Mouse (Mus musculus): ENCODE measurements around the gene Prrt1. TPM values are rescaled to one million over a fixed set of nuclear protein-coding genes. Genes with fewer than 3 reads are reported as not detected.
A peak's percentile ranks its signal among the peaks of the same experiment; 100 is the strongest.

Prrt1 gene
- polyA plus RNA-seq, 1 experiment from 2014 or later: 0.64 TPM

DNA sequence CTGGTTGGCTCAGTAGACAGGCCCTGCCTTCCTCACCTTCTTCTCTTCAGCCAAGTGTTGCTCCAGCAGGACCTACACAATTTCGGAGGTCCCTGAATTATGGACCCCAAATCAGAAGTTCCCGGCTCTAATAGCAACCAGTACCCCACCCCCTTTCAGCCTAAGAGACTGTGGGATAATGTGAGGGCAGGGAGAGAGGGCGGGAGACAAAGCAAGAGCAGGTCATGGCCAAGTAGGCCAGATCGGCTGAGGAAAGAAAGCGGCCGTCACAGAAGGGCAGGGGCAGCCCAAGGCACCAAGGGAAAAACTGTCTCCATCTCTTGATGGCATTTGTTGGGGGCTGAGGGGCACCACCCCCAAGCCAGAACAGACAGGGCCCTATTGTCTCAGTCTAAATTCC, 13.5 kb upstream of the Prrt1 start, which contains the start of gene Egfl8:
TSS of gene Egfl8 (minus strand) at position 101 of the 400 bp plus-strand sequence.
- no peak for DNase-seq (ENCODE audit: low spot score)
- Histone ChIP-seq H3K9ac (ENCODE audit: low read depth, low read length) (no peak within 1 kb of the TSS), H3K4me3 (ENCODE audit: low read depth, low read length) (no peak within 1 kb of the TSS), H3K4me2 (ENCODE audit: low read depth, low read length) (no peak within 1 kb of the TSS), H3K36me3 (ENCODE audit: control insufficient read depth, insufficient read depth, low read length) (peaks cover 73% of the 10 kb centered on the region), H3K27me3 (replicated peaks; ENCODE audit: control insufficient read depth, insufficient read depth, low read length) (no peaks in the 10 kb centered on the region), H3K4me1 (ENCODE audit: control insufficient read depth, insufficient read depth, low read length) (no peaks in the 10 kb centered on the region), H3K9me3 (ENCODE audit: control insufficient read depth, low read length) (no peaks in the 10 kb centered on the region), H3K27ac (replicated peaks; ENCODE audit: low read depth, low read length) (no peak within 1 kb of the TSS)
- ATAC-seq (ENCODE audit: low read depth): no peak; the same call in 1 of the 2 replicates
- WGBS: 60% methylated on average over 6 of the region's 6 CpGs

DNA sequence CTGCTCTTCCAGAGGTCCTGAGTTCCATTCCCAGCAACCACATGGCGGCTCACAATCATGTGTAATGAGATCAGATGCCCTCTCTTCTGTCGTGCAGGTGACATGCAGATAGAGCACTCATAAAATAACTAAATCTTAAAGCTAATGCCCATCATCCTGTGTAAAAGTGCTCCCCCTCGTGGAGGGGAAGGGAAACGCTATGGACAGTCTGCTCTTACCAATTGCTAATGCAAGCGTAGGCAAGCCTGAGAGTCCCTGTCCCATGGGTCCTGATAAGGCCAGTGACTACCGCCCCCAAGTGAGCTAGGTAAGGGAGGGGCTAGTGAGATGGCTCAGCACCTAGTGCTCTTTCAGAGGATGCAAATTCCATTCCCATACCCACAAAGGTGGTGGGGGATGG, 10.3 kb upstream of the Prrt1 start:
- peaks cover 71% of the 10 kb centered on the region for H3K36me3 ChIP-seq (ENCODE audit: control insufficient read depth, insufficient read depth, low read length)
- no peaks in the 10 kb centered on the region for H3K9me3 ChIP-seq (ENCODE audit: control insufficient read depth, low read length)
- DNase-seq (ENCODE audit: low spot score): peak; percentile 45
- 12% methylated on average over 6 of the region's 6 CpGs for WGBS
- no peak overlapping the region for H3K4me3 ChIP-seq (ENCODE audit: low read depth, low read length)
- H3K9ac ChIP-seq (ENCODE audit: low read depth, low read length): no peak overlapping the region
- H3K4me1 ChIP-seq (ENCODE audit: control insufficient read depth, insufficient read depth, low read length): no peaks in the 10 kb centered on the region
- no peak for ATAC-seq (ENCODE audit: low read depth)
- H3K27ac ChIP-seq (replicated peaks; ENCODE audit: low read depth, low read length): no peak overlapping the region
- no peaks in the 10 kb centered on the region for H3K27me3 ChIP-seq (replicated peaks; ENCODE audit: control insufficient read depth, insufficient read depth, low read length)
- H3K4me2 ChIP-seq (ENCODE audit: low read depth, low read length): no peak overlapping the region

DNA sequence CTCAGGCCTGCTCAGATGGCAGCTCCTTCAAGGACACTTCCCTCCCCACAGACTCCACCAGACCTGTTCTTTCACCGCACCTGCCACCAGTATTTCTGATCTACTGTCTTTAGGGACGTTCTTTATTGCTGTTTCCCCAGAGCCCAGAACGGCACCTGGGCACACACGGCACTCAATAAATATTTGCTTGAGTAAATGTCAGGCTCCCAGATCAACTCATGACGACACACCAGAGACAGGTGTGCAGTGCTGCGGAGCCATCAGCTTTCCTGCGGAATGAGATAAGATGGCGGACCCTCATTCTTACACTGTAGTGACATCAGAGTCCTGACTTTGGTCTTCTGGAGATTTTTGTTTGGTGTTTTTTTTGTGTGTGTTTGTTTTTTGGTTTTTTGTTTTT, 8.3 kb upstream of the Prrt1 start:
- Histone ChIP-seq H3K4me2 (ENCODE audit: low read depth, low read length) (no peak overlapping the region), H3K4me3 (ENCODE audit: low read depth, low read length) (no peak overlapping the region), H3K27me3 (replicated peaks; ENCODE audit: control insufficient read depth, insufficient read depth, low read length) (no peaks in the 10 kb centered on the region), H3K27ac (replicated peaks; ENCODE audit: low read depth, low read length) (no peak overlapping the region), H3K36me3 (ENCODE audit: control insufficient read depth, insufficient read depth, low read length) (peaks cover 71% of the 10 kb centered on the region), H3K9ac (ENCODE audit: low read depth, low read length) (no peak overlapping the region), H3K4me1 (ENCODE audit: control insufficient read depth, insufficient read depth, low read length) (peaks cover 1% of the 10 kb centered on the region; the same call in 1 of the 2 replicates), H3K9me3 (ENCODE audit: control insufficient read depth, low read length) (no peaks in the 10 kb centered on the region)
- ATAC-seq (ENCODE audit: low read depth) (no peak), DNase-seq (ENCODE audit: low spot score) (no peak)
- 88% methylated on average over 8 of the region's 8 CpGs for WGBS

DNA sequence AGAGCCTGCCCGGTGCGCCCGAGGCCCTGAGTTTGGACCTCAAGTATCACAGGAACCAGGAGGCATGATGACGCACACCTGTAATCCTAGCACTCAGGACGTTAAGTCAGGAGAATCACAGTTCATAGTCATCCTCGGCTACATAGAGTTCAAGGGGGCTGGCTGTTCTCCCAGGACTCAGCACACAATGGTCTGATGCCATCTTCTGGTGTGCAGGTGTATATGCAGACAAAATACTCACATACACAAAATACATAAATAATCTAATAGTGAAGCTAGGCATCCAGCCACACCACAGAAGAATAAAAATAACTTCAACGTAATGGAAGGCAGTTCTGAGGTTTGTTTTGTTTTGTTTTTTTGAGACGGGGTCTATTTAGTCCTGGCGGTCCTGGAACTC, 6.2 kb upstream of the Prrt1 start:
- ATAC-seq (ENCODE audit: low read depth) (no peak), DNase-seq (ENCODE audit: low spot score) (no peak)
- Histone ChIP-seq H3K4me1 (ENCODE audit: control insufficient read depth, insufficient read depth, low read length) (peaks cover 9% of the 10 kb centered on the region), H3K27me3 (replicated peaks; ENCODE audit: control insufficient read depth, insufficient read depth, low read length) (no peaks in the 10 kb centered on the region), H3K36me3 (ENCODE audit: control insufficient read depth, insufficient read depth, low read length) (peaks cover 55% of the 10 kb centered on the region), H3K27ac (replicated peaks; ENCODE audit: low read depth, low read length) (no peak overlapping the region), H3K9ac (ENCODE audit: low read depth, low read length) (no peak overlapping the region), H3K4me2 (ENCODE audit: low read depth, low read length) (no peak overlapping the region), H3K4me3 (ENCODE audit: low read depth, low read length) (no peak overlapping the region), H3K9me3 (ENCODE audit: control insufficient read depth, low read length) (no peaks in the 10 kb centered on the region)
- 87% methylated on average over 9 of the region's 9 CpGs for WGBS

DNA sequence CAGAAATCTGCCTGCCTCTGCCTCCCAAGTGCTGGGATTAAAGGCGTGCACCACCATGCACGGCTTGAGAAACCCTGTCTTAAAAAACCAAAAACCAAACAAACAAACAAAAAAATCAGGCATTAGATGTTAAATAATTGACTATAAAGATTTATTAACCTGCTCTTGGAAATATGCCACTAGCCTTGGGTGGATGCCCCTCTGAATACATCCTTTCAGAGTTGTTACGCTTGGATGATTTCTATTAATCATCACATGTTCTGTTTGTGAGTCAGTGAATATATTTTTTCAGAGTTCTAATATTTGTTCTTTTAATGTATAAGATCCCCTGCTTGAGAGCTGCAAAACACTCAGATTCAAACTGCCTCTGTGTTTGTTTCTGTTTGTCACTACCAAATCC, 4.4 kb upstream of the Prrt1 start:
- peaks cover 51% of the 10 kb centered on the region for H3K36me3 ChIP-seq (ENCODE audit: control insufficient read depth, insufficient read depth, low read length)
- H3K27ac ChIP-seq (replicated peaks; ENCODE audit: low read depth, low read length): no peak overlapping the region
- ATAC-seq (ENCODE audit: low read depth) (no peak), DNase-seq (ENCODE audit: low spot score) (no peak)
- peaks cover 5% of the 10 kb centered on the region for H3K27me3 ChIP-seq (replicated peaks; ENCODE audit: control insufficient read depth, insufficient read depth, low read length)
- H3K9me3 ChIP-seq (ENCODE audit: control insufficient read depth, low read length): no peaks in the 10 kb centered on the region
- H3K4me3 ChIP-seq (ENCODE audit: low read depth, low read length): no peak overlapping the region
- no peak overlapping the region for H3K9ac ChIP-seq (ENCODE audit: low read depth, low read length)
- H3K4me2 ChIP-seq (ENCODE audit: low read depth, low read length): no peak overlapping the region
- peaks cover 26% of the 10 kb centered on the region for H3K4me1 ChIP-seq (ENCODE audit: control insufficient read depth, insufficient read depth, low read length)
- WGBS: 97% methylated on average over 3 of the region's 3 CpGs

DNA sequence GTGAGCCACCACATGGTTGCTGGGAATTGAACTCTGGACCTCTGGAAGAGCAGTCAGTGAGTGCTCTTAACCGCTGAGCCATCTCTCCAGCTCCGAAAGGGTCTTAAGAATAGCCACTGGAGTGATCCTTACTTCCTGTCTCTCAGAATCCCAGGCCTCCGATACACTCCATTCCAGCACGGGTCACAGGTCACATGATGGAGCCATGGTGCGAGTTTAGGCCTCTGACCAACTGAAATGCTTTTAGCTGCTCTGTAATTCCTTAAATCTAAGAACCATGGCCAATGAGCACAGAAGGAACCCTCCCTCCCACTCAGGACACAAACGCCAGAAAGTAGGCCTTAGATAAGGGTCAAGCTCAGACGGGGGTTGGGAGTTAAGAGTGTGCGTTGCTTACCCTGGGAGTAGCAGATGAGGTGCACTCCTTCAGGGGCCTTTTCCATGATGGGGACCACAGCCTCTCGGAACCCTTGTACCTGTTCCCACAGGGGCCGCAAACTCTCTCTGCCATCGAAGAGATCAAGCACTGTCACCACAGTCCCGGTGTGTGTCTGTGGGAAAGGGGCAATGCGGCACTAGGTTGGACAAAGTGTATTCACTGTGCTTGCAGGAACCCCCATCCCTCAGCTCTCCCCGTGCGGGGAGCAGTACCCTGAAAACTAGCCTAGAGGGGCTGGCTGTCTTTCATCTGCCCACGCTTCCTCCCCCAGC, 3.1 kb upstream of the Prrt1 start:
- ATAC-seq (ENCODE audit: low read depth): no peak
- Histone ChIP-seq H3K27ac (replicated peaks; ENCODE audit: low read depth, low read length) (peak overlapping the region; percentile 24; the same call in 1 of the 2 replicates), H3K4me1 (ENCODE audit: control insufficient read depth, insufficient read depth, low read length) (peaks cover 35% of the 10 kb centered on the region), H3K9me3 (ENCODE audit: control insufficient read depth, low read length) (no peaks in the 10 kb centered on the region), H3K27me3 (replicated peaks; ENCODE audit: control insufficient read depth, insufficient read depth, low read length) (peaks cover 18% of the 10 kb centered on the region), H3K36me3 (ENCODE audit: control insufficient read depth, insufficient read depth, low read length) (peaks cover 39% of the 10 kb centered on the region), H3K4me2 (ENCODE audit: low read depth, low read length) (peak overlapping the region; percentile 80), H3K9ac (ENCODE audit: low read depth, low read length) (peak overlapping the region; percentile 80), H3K4me3 (ENCODE audit: low read depth, low read length) (peak overlapping the region; percentile 60)
- DNase-seq (ENCODE audit: low spot score): no peak
- WGBS: 50% methylated on average over 16 of the region's 16 CpGs

DNA sequence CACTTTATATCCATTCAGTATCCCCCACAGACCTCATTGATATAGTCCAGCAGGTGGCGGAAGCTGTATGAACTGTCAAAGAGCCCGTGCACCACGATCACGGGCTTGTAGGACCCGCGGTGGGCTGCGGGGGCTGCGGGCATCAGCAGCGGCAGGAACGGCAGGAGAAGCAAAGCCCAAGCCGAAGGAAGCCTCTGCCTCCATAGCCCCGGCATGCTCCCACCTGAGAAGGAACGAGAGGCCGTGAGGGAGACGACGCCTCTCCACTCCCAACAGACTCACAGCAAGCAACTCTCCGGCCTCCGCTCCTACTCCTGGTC, 2.6 kb upstream of the Prrt1 start:
- Histone ChIP-seq H3K4me2 (ENCODE audit: low read depth, low read length) (peak overlapping the region; percentile 80), H3K4me3 (ENCODE audit: low read depth, low read length) (peak overlapping the region; percentile 60), H3K9me3 (ENCODE audit: control insufficient read depth, low read length) (no peaks in the 10 kb centered on the region), H3K4me1 (ENCODE audit: control insufficient read depth, insufficient read depth, low read length) (peaks cover 39% of the 10 kb centered on the region), H3K27ac (replicated peaks; ENCODE audit: low read depth, low read length) (peak overlapping the region; percentile 94), H3K27me3 (replicated peaks; ENCODE audit: control insufficient read depth, insufficient read depth, low read length) (peaks cover 23% of the 10 kb centered on the region), H3K9ac (ENCODE audit: low read depth, low read length) (peak overlapping the region; percentile 80), H3K36me3 (ENCODE audit: control insufficient read depth, insufficient read depth, low read length) (peaks cover 34% of the 10 kb centered on the region)
- DNase-seq (ENCODE audit: low spot score) (peak; percentile 81), ATAC-seq (ENCODE audit: low read depth) (peak; percentile 36)
- WGBS: under 1% methylated on average over 18 of the region's 18 CpGs

DNA sequence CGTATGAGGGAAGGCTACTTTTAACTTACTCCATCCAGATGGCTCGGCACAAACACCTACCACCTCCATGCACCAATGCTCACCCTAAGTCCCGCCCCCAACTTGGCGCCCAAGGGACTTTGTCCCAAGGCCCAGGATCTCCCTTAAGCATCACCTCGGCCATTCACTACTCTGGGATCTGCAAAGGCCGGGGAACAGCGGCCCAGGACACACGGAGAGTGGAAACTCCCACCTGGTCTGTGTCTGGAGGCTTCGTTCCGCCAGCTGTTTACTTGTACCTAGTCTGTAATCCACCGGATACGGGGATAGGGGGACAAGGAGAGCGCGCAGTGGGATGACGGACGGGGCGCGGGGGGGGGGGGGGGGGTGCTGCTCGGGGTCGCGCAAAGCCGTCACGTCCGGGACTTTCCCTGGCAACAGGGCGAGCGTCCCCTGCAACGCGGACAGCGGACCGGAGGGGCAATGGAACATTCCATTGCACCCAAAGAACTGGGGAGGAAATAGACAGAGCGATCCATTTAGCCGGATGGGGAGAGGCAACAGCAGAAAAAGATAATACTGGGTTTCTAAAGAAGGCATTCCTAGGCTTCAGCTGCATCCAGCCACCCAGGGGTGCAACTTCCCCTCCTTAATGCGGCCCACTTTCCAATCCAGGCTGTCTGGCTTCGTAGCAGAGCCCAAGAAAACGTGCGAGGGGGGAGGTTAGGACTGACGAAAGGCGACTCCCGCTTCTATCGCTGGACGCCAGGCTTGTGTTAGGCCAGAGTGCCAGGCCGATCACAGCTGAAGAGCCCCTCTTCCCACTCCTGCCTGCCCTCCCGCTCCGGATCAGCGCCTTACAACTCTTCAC, 2.0 kb upstream of the Prrt1 start:
- under 1% methylated on average over 27 of the region's 45 CpGs for WGBS
- Histone ChIP-seq H3K4me1 (ENCODE audit: control insufficient read depth, insufficient read depth, low read length) (peaks cover 40% of the 10 kb centered on the region), H3K4me3 (ENCODE audit: low read depth, low read length) (peak overlapping the region; percentile 60), H3K4me2 (ENCODE audit: low read depth, low read length) (peak overlapping the region; percentile 80), H3K9me3 (ENCODE audit: control insufficient read depth, low read length) (no peaks in the 10 kb centered on the region), H3K36me3 (ENCODE audit: control insufficient read depth, insufficient read depth, low read length) (peaks cover 28% of the 10 kb centered on the region; the same call in 1 of the 2 replicates), H3K9ac (ENCODE audit: low read depth, low read length) (peak overlapping the region; percentile 80), H3K27ac (replicated peaks; ENCODE audit: low read depth, low read length) (peak overlapping the region; percentile 94), H3K27me3 (replicated peaks; ENCODE audit: control insufficient read depth, insufficient read depth, low read length) (peaks cover 28% of the 10 kb centered on the region)
- ATAC-seq (ENCODE audit: low read depth) (peak; percentile 88), DNase-seq (ENCODE audit: low spot score) (peak; percentile 95)

Data from embryonic facial prominence, embryonic 14.5 days (tissue).